22 mouse cellular contexts compared by ENCODE assay signal in genomic region chr9:75680606-75681005, GRCm38 (mm10). TPM values are rescaled to one million over a fixed set of nuclear protein-coding genes. Genes with fewer than 3 reads are reported as not detected.
"Had no signal": no experiment of that assay in that cellular context is flagged by ENCODE, and none has a peak within 500 bp of the region (broad histone marks: within the 10 kb centered on the region; RNA-seq: fewer than 3 reads in every experiment).

No protein-coding gene starts in this region.

- ATAC-seq: intestine, embryonic 15.5 days; liver, postnatal 0 days; lung, postnatal 0 days; midbrain, embryonic 15.5 days had no signal

- H3K27ac ChIP-seq: intestine, embryonic 15.5 days; kidney, embryonic 15.5 days; limb, embryonic 12.5 days; limb, embryonic 15.5 days; liver, embryonic 14.5 days; macrophage; midbrain, embryonic 12.5 days; midbrain, embryonic 15.5 days; neural tube, embryonic 12.5 days; neural tube, embryonic 15.5 days; stomach, postnatal 0 days had no signal

- H3K4me3 ChIP-seq: intestine, embryonic 15.5 days; kidney, embryonic 15.5 days; limb, embryonic 12.5 days; limb, embryonic 15.5 days; midbrain, embryonic 12.5 days; midbrain, embryonic 15.5 days; neural tube, embryonic 12.5 days; neural tube, embryonic 15.5 days had no signal

- DNase-seq: kidney, adult 11 months; kidney, adult 8-10 months; kidney, postnatal 10 days; kidney, postnatal 36 days; liver, postnatal 0 days; lung, embryonic 14.5 days; retina, postnatal 1 day; right cerebral cortex, postnatal 4 days; thymus, postnatal 25 days had no signal

RNA-seq across cellular contexts. Expression of gene Scg3, which starts 3.2 kb away (rescaled TPM):
- total RNA-seq: megakaryocyte, adult 5-6 weeks had no signal
